Comparison of ENCODE assay signal across 12 mouse cellular contexts in the genomic region with DNA sequence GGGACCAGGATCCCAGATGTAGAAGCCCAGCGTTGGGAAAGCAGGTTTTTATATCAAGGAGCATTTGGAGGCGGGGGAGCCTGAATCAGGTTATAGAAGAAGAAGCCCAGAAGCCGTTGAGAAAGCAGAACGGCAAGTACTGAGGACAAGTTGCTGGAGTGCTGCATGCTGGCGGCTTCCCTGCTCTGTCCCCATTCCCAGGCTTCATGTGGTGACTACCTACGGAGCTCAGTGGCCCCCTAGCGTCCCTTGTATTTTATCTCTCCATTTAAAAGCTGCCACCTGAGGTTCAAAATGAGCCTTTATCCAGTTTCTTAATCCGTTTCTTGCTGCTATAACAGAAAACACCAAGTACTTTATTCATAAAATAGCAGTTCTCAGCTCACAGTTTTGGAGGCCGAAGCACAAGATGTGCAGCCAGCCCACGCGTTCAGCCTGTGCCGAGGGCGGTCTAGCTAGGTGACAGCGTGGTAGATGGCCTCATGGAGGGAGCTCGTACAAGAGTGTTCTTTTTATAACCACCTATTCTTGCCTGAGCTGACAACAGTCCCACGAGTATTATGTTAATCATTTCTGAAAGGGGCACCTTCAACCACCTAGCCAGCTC. TPM values are rescaled to one million over a fixed set of nuclear protein-coding genes. Genes with fewer than 3 reads are reported as not detected.
DNase-seq lines count a peak whose midpoint lies in the region; ATAC-seq and TF ChIP-seq lines count a peak whose summit lies in the region.
"Had no signal": no experiment of that assay in that cellular context is flagged by ENCODE, and none has a peak within 500 bp of the region (broad histone marks: within the 10 kb centered on the region; RNA-seq: fewer than 3 reads in every experiment).

No protein-coding gene starts in this region.

- no peak overlapping the region for H3K4me2 ChIP-seq in intestine, postnatal 0 days (replicated peaks; ENCODE audit: low read depth)
- H3K4me2 ChIP-seq in intestine, embryonic 15.5 days (replicated peaks): no peak overlapping the region
- H3K4me2 ChIP-seq in midbrain, embryonic 14.5 days (ENCODE audit: low read length): no peak overlapping the region
- no peak overlapping the region for H3K4me2 ChIP-seq in hindbrain, embryonic 11.5 days (replicated peaks; ENCODE audit: low read depth, low read length)
- H3K4me2 ChIP-seq: hindbrain, embryonic 15.5 days; liver, embryonic 15.5 days had no signal

- H3K4me1 ChIP-seq in cerebellum, adult 2 months (ENCODE audit: control insufficient read depth, insufficient read depth, low read length): peaks cover 52% of the 10 kb centered on the region
- H3K4me1 ChIP-seq in intestine, postnatal 0 days (replicated peaks; ENCODE audit: control insufficient read depth, insufficient read depth, low read length): 0 out of 2 replicates have a peak, but pooled peaks cover 2% of the 10 kb centered on the region
- no peaks in the 10 kb centered on the region; the same call in 1 of the 2 replicates for H3K4me1 ChIP-seq in intestine, embryonic 15.5 days (replicated peaks)
- H3K4me1 ChIP-seq in midbrain, embryonic 14.5 days (ENCODE audit: control insufficient read depth, insufficient read depth, low read length): peaks cover 9% of the 10 kb centered on the region; the same call in 1 of the 2 replicates
- H3K4me1 ChIP-seq in midbrain, embryonic 10.5 days: peaks cover 16% of the 10 kb centered on the region
- no peaks in the 10 kb centered on the region for H3K4me1 ChIP-seq in hindbrain, embryonic 11.5 days (replicated peaks; ENCODE audit: control insufficient read depth, insufficient read depth, low read length)
- H3K4me1 ChIP-seq: hindbrain, embryonic 15.5 days had no signal

- no peak overlapping the region for H3K4me3 ChIP-seq in cerebellum, adult 2 months (replicated peaks; ENCODE audit: insufficient read depth, low read depth, low read length)
- no peak overlapping the region for H3K4me3 ChIP-seq in intestine, postnatal 0 days (ENCODE audit: low read depth, low read length)
- no peak overlapping the region for H3K4me3 ChIP-seq in intestine, embryonic 15.5 days (replicated peaks)
- no peak overlapping the region for H3K4me3 ChIP-seq in midbrain, embryonic 14.5 days (replicated peaks; ENCODE audit: low read depth, low read length)
- H3K4me3 ChIP-seq in midbrain, embryonic 10.5 days: no peak overlapping the region
- no peak overlapping the region for H3K4me3 ChIP-seq in hindbrain, embryonic 11.5 days (ENCODE audit: low read depth, low read length)
- H3K4me3 ChIP-seq: forebrain, embryonic 10.5 days; hindbrain, embryonic 15.5 days; liver, embryonic 15.5 days had no signal

- TF ChIP-seq POLR2A in cerebellum, adult 2 months (IDR thresholded peaks at IDR 0.05; ENCODE audit: borderline replicate concordance, insufficient read depth, low read length): no peak

- no peak overlapping the region for H3K9ac ChIP-seq in intestine, postnatal 0 days (ENCODE audit: low read depth, low read length)
- no peak overlapping the region for H3K9ac ChIP-seq in intestine, embryonic 15.5 days
- no peak overlapping the region for H3K9ac ChIP-seq in midbrain, embryonic 14.5 days (replicated peaks; ENCODE audit: low read length)
- H3K9ac ChIP-seq in hindbrain, embryonic 11.5 days (ENCODE audit: low read depth, low read length): no peak overlapping the region
- H3K9ac ChIP-seq: hindbrain, embryonic 15.5 days; liver, embryonic 15.5 days had no signal

- 28% methylated on average over 16 of the region's 16 CpGs for WGBS in cerebellum, adult 2 months
- WGBS in intestine, postnatal 0 days: 62% methylated on average over 16 of the region's 16 CpGs
- 72% methylated on average over 16 of the region's 16 CpGs for WGBS in intestine, embryonic 15.5 days
- 69% methylated on average over 16 of the region's 16 CpGs for WGBS in midbrain, embryonic 14.5 days
- 71% methylated on average over 16 of the region's 16 CpGs for WGBS in midbrain, embryonic 10.5 days
- WGBS in hindbrain, embryonic 11.5 days: 77% methylated on average over 16 of the region's 16 CpGs

- peak overlapping the region; percentile 51 for H3K27ac ChIP-seq in cerebellum, adult 2 months (ENCODE audit: insufficient read depth, low read length)
- no peak overlapping the region for H3K27ac ChIP-seq in intestine, postnatal 0 days (ENCODE audit: low read depth, low read length)
- no peak overlapping the region for H3K27ac ChIP-seq in intestine, embryonic 15.5 days
- H3K27ac ChIP-seq in midbrain, embryonic 14.5 days (replicated peaks; ENCODE audit: low read depth, low read length): no peak overlapping the region
- no peak overlapping the region for H3K27ac ChIP-seq in midbrain, embryonic 10.5 days (replicated peaks)
- H3K27ac ChIP-seq in hindbrain, embryonic 11.5 days (ENCODE audit: low read depth, low read length): no peak overlapping the region
- H3K27ac ChIP-seq: forebrain, embryonic 10.5 days; hindbrain, embryonic 15.5 days; liver, embryonic 15.5 days had no signal

- H3K36me3 ChIP-seq in intestine, postnatal 0 days (ENCODE audit: control insufficient read depth, insufficient read depth): no peaks in the 10 kb centered on the region
- H3K36me3 ChIP-seq in intestine, embryonic 15.5 days: no peaks in the 10 kb centered on the region
- H3K36me3 ChIP-seq in midbrain, embryonic 14.5 days (ENCODE audit: control insufficient read depth, insufficient read depth, low read length): no peaks in the 10 kb centered on the region
- no peaks in the 10 kb centered on the region for H3K36me3 ChIP-seq in midbrain, embryonic 10.5 days
- no peaks in the 10 kb centered on the region for H3K36me3 ChIP-seq in hindbrain, embryonic 11.5 days (ENCODE audit: control insufficient read depth, insufficient read depth, low read length)
- H3K36me3 ChIP-seq: forebrain, embryonic 10.5 days; hindbrain, embryonic 15.5 days; liver, embryonic 15.5 days had no signal

- peak; percentile 49 to 58 for DNase-seq in cerebellum, adult 2 months
- DNase-seq in midbrain, embryonic 14.5 days: peak; percentile 15
- DNase-seq in midbrain, embryonic 10.5 days (ENCODE audit: low spot score): no peak
- DNase-seq in telencephalon, adult 2 months (ENCODE audit: low read depth, low spot score): peak; percentile 50
- DNase-seq in hindbrain, embryonic 11.5 days (ENCODE audit: low spot score): no peak
- DNase-seq: thymus, postnatal 4 days had no signal

- H3K27me3 ChIP-seq in cerebellum, adult 2 months (ENCODE audit: control insufficient read depth, insufficient read depth, low read length): no peaks in the 10 kb centered on the region
- no peaks in the 10 kb centered on the region for H3K27me3 ChIP-seq in intestine, postnatal 0 days (replicated peaks; ENCODE audit: control insufficient read depth, insufficient read depth, low read length)
- H3K27me3 ChIP-seq in intestine, embryonic 15.5 days (replicated peaks): no peaks in the 10 kb centered on the region
- H3K27me3 ChIP-seq in midbrain, embryonic 14.5 days (ENCODE audit: control insufficient read depth, insufficient read depth, low read length): no peaks in the 10 kb centered on the region
- H3K27me3 ChIP-seq in midbrain, embryonic 10.5 days (ENCODE audit: low read depth, poor library complexity, severe bottlenecking): peaks cover 19% of the 10 kb centered on the region; the same call in 1 of the 2 replicates
- H3K27me3 ChIP-seq in hindbrain, embryonic 11.5 days (ENCODE audit: control insufficient read depth, insufficient read depth, low read length): no peaks in the 10 kb centered on the region
- H3K27me3 ChIP-seq: hindbrain, embryonic 15.5 days had no signal

- no peak for TF ChIP-seq CTCF in cerebellum, adult 2 months (IDR thresholded peaks at IDR 0.05; ENCODE audit: borderline replicate concordance, insufficient read depth, low read depth, low read length)
- peak; percentile 36 for TF ChIP-seq CTCF in intestine, postnatal 0 days (IDR thresholded peaks at IDR 0.05; ENCODE audit: low read depth)

- no peaks in the 10 kb centered on the region for H3K9me3 ChIP-seq in intestine, postnatal 0 days (ENCODE audit: control insufficient read depth)
- no peaks in the 10 kb centered on the region for H3K9me3 ChIP-seq in intestine, embryonic 15.5 days
- no peaks in the 10 kb centered on the region for H3K9me3 ChIP-seq in midbrain, embryonic 14.5 days (ENCODE audit: control insufficient read depth, low read length)
- H3K9me3 ChIP-seq in midbrain, embryonic 10.5 days (replicated peaks): no peaks in the 10 kb centered on the region
- H3K9me3 ChIP-seq in hindbrain, embryonic 11.5 days (ENCODE audit: control insufficient read depth, low read length): no peaks in the 10 kb centered on the region
- H3K9me3 ChIP-seq: forebrain, embryonic 10.5 days; hindbrain, embryonic 15.5 days; liver, embryonic 15.5 days had no signal

- no peak for ATAC-seq in cerebellum, adult (ENCODE audit: insufficient number of reproducible peaks, low FRiP score, low TSS enrichment)
- no peak for ATAC-seq in intestine, postnatal 0 days
- no peak for ATAC-seq in intestine, embryonic 15.5 days
- no peak for ATAC-seq in midbrain, embryonic 14.5 days (ENCODE audit: low FRiP score, low TSS enrichment)
- no peak for ATAC-seq in hindbrain, embryonic 11.5 days (ENCODE audit: low FRiP score)

RNA-seq across cellular contexts. Expression of gene Specc1, which starts 54.2 kb away (rescaled TPM):
- 79.7 and 80.4 TPM in 2 replicates for polyA plus RNA-seq in cerebellum, adult 2 months (2012; rRNA removed)
- 10.3 and 11.1 TPM in 2 replicates for polyA plus RNA-seq in intestine, postnatal 0 days (2015; fragmentation: Nextera tagmentation; extraction: Ambion mirVana)
- 10.2 and 10.9 TPM in 2 replicates for polyA plus RNA-seq in intestine, embryonic 15.5 days (2015; fragmentation: Nextera tagmentation; extraction: Ambion mirVana)
- polyA plus RNA-seq in midbrain, embryonic 14.5 days (2014; fragmentation: Nextera tagmentation; extraction: Ambion mirVana): 9.7 and 16.6 TPM in 2 replicates
- 10.1 and 13.3 TPM in 2 replicates for polyA plus RNA-seq in midbrain, embryonic 10.5 days (2016; fragmentation: Nextera tagmentation; extraction: Ambion mirVana)
- polyA plus RNA-seq in hindbrain, embryonic 11.5 days (2014; fragmentation: Nextera tagmentation; extraction: Ambion mirVana): 18.4 and 26.3 TPM in 2 replicates

Comparison
In these comparisons a context has a peak if more than half of its experiments do, and no peak if none do; other contexts are left out.
1. DNase-seq: peak in cerebellum, adult 2 months (2 of 2), midbrain, embryonic 14.5 days (single experiment) and telencephalon, adult 2 months (single experiment); none in midbrain, embryonic 10.5 days (single experiment) and hindbrain, embryonic 11.5 days (single experiment).